ENCODE assay signal across 17 mouse cellular contexts in genomic region chr11:119552902-119553802, GRCm38 (mm10). TPM values are rescaled to one million over a fixed set of nuclear protein-coding genes. Genes with fewer than 3 reads are reported as not detected.
DNase-seq lines count a peak whose midpoint lies in the region; ATAC-seq and TF ChIP-seq lines count a peak whose summit lies in the region.
"Had no signal": no experiment of that assay in that cellular context is flagged by ENCODE, and none has a peak within 500 bp of the region (broad histone marks: within the 10 kb centered on the region; RNA-seq: fewer than 3 reads in every experiment).

No protein-coding gene starts in this region.

- H3K36me3 ChIP-seq in heart, embryonic 12.5 days, result no peaks in the 10 kb centered on the region
- no peaks in the 10 kb centered on the region for H3K36me3 ChIP-seq in midbrain, embryonic 11.5 days (ENCODE audit: control insufficient read depth, insufficient read depth, low read length)
- H3K36me3 ChIP-seq in midbrain, embryonic 10.5 days, result no peaks in the 10 kb centered on the region
- H3K36me3 ChIP-seq in thymus, adult 2 months (ENCODE audit: control insufficient read depth, insufficient read depth, low read length), result no peaks in the 10 kb centered on the region
- H3K36me3 ChIP-seq: hindbrain, embryonic 10.5 days had no signal

- no peaks in the 10 kb centered on the region for H3K9me3 ChIP-seq in heart, embryonic 12.5 days (replicated peaks)
- H3K9me3 ChIP-seq in midbrain, embryonic 11.5 days (ENCODE audit: control insufficient read depth, low read length), result no peaks in the 10 kb centered on the region
- H3K9me3 ChIP-seq in midbrain, embryonic 10.5 days (replicated peaks), result no peaks in the 10 kb centered on the region
- H3K9me3 ChIP-seq: hindbrain, embryonic 10.5 days had no signal

- intact Hi-C loops in heart, postnatal 10 days (cut with DNase I), result no loop called here

- no peak overlapping the region for H3K4me2 ChIP-seq in heart, embryonic 12.5 days
- H3K4me2 ChIP-seq in midbrain, embryonic 11.5 days, result no peak overlapping the region
- H3K4me2 ChIP-seq: heart, embryonic 11.5 days had no signal

- 63% methylated on average over 9 of the region's 9 CpGs for WGBS in heart, embryonic 12.5 days
- WGBS in midbrain, embryonic 11.5 days, result 78% methylated on average over 9 of the region's 9 CpGs
- 79% methylated on average over 9 of the region's 9 CpGs for WGBS in midbrain, embryonic 10.5 days
- 74% methylated on average over 9 of the region's 9 CpGs for WGBS in thymus, adult 2 months

- no peak overlapping the region for H3K4me3 ChIP-seq in heart, embryonic 12.5 days
- no peak overlapping the region for H3K4me3 ChIP-seq in midbrain, embryonic 11.5 days (ENCODE audit: low read depth, low read length)
- H3K4me3 ChIP-seq in midbrain, embryonic 10.5 days, result no peak overlapping the region
- H3K4me3 ChIP-seq in thymus, adult 2 months (ENCODE audit: control insufficient read depth, insufficient read depth, low read length), result no peak overlapping the region
- H3K4me3 ChIP-seq: hindbrain, embryonic 10.5 days; layer of hippocampus, adult 2 months had no signal

- TF ChIP-seq POLR2A in thymus, adult 2 months (IDR thresholded peaks at IDR 0.05; ENCODE audit: control insufficient read depth, extremely low read depth, insufficient read depth, low read length, poor library complexity), result no peak

- peaks cover 76% of the 10 kb centered on the region for H3K27me3 ChIP-seq in heart, embryonic 12.5 days (replicated peaks)
- H3K27me3 ChIP-seq in midbrain, embryonic 11.5 days (ENCODE audit: control insufficient read depth, insufficient read depth, low read length), result peaks cover 40% of the 10 kb centered on the region
- H3K27me3 ChIP-seq in midbrain, embryonic 10.5 days (ENCODE audit: low read depth, poor library complexity, severe bottlenecking), result peaks cover 100% of the 10 kb centered on the region
- H3K27me3 ChIP-seq in thymus, adult 2 months (ENCODE audit: control insufficient read depth, insufficient read depth, low read length), result peaks cover 19% of the 10 kb centered on the region

- H3K4me1 ChIP-seq in heart, embryonic 12.5 days (replicated peaks), result peaks cover 27% of the 10 kb centered on the region
- peaks cover 24% of the 10 kb centered on the region for H3K4me1 ChIP-seq in midbrain, embryonic 11.5 days (ENCODE audit: control insufficient read depth, insufficient read depth, low read length)
- H3K4me1 ChIP-seq in midbrain, embryonic 10.5 days, result peaks cover 33% of the 10 kb centered on the region
- H3K4me1 ChIP-seq in thymus, adult 2 months (replicated peaks; ENCODE audit: control insufficient read depth, insufficient read depth, low read length), result peaks cover 6% of the 10 kb centered on the region; the same call in 1 of the 2 replicates

- peak overlapping the region; percentile 25; the same call in 1 of the 2 replicates for H3K9ac ChIP-seq in heart, embryonic 12.5 days
- H3K9ac ChIP-seq in midbrain, embryonic 11.5 days (ENCODE audit: low read length), result no peak overlapping the region

- peak overlapping the region; percentile 11; the same call in 1 of the 2 replicates for H3K27ac ChIP-seq in heart, embryonic 12.5 days (ENCODE audit: poor library complexity, severe bottlenecking)
- H3K27ac ChIP-seq in midbrain, embryonic 11.5 days (ENCODE audit: low read depth, low read length), result no peak overlapping the region
- no peak overlapping the region for H3K27ac ChIP-seq in midbrain, embryonic 10.5 days (replicated peaks)
- no peak overlapping the region for H3K27ac ChIP-seq in thymus, adult 2 months (ENCODE audit: control insufficient read depth, insufficient read depth, low read length)
- H3K27ac ChIP-seq: hindbrain, embryonic 10.5 days; kidney, postnatal 0 days; layer of hippocampus, adult 2 months had no signal

- DNase-seq in heart, postnatal 10 days, result no peak
- DNase-seq in midbrain, embryonic 11.5 days (ENCODE audit: low spot score, missing footprints), result peak; percentile 60
- no peak for DNase-seq in midbrain, embryonic 10.5 days (ENCODE audit: low spot score)
- DNase-seq in NIH3T3 (ENCODE audit: low read depth), result peak; percentile 43
- peak; percentile 38 for DNase-seq in lung, postnatal 36 days
- no peak for DNase-seq in thymus, adult 2 months
- DNase-seq in layer of hippocampus, adult 8-10 months (ENCODE audit: low spot score in 2 of 2), result no peak
- DNase-seq: adrenal gland, postnatal 14 days; gastrocnemius, postnatal 25 days; right cerebral cortex, postnatal 25 days had no signal

- ATAC-seq in heart, embryonic 12.5 days (ENCODE audit: insufficient number of reproducible peaks, low FRiP score), result no peak
- ATAC-seq in midbrain, embryonic 11.5 days (ENCODE audit: low FRiP score), result no peak
- ATAC-seq: CD4-positive, CD25-positive, alpha-beta regulatory T cell, adult 4 months had no signal

- no peak for TF ChIP-seq CTCF in thymus, adult 2 months (IDR thresholded peaks at IDR 0.05; ENCODE audit: borderline replicate concordance, control insufficient read depth, extremely low read depth, insufficient read depth, low read length, poor library complexity)

RNA-seq across cellular contexts. Expression of gene Nptx1, which starts 5.6 kb away (rescaled TPM):
- polyA plus RNA-seq in heart, embryonic 12.5 days (2016; fragmentation: Nextera tagmentation; extraction: Ambion mirVana), result 1.8 and 2.1 TPM in 2 replicates
- under 1 TPM; 0.55 to 0.64 TPM for total RNA-seq in heart, postnatal 10 days (2021)
- polyA plus RNA-seq in midbrain, embryonic 11.5 days (2014; fragmentation: Nextera tagmentation; extraction: Ambion mirVana), result 2.5 and 3.0 TPM in 2 replicates
- 1.1 and 1.6 TPM in 2 replicates for polyA plus RNA-seq in midbrain, embryonic 10.5 days (2016; fragmentation: Nextera tagmentation; extraction: Ambion mirVana)
- polyA plus RNA-seq in thymus, adult 2 months (2012; rRNA removed), result 0.85 and 0.89 TPM in 2 replicates
- 100 to 1,000 TPM; 330 to 455 (median 386) TPM for total RNA-seq in layer of hippocampus, adult 8-10 months (2022)
- total RNA-seq: MEL had no signal
- polyA plus RNA-seq: CD4-positive, CD25-positive, alpha-beta regulatory T cell, adult 4 months had no signal

RNA-seq across cellular contexts. Expression of gene Rptor, which starts 49.6 kb away (rescaled TPM):
- 13.3 and 14.1 TPM in 2 replicates for polyA plus RNA-seq in heart, embryonic 12.5 days (2016; fragmentation: Nextera tagmentation; extraction: Ambion mirVana)
- 10 to 100 TPM; 39.2 to 40.7 TPM for total RNA-seq in heart, postnatal 10 days (2021)
- 8.7 and 11.1 TPM in 2 replicates for polyA plus RNA-seq in midbrain, embryonic 11.5 days (2014; fragmentation: Nextera tagmentation; extraction: Ambion mirVana)
- 11.0 and 12.1 TPM in 2 replicates for polyA plus RNA-seq in midbrain, embryonic 10.5 days (2016; fragmentation: Nextera tagmentation; extraction: Ambion mirVana)
- polyA plus RNA-seq in thymus, adult 2 months (2012; rRNA removed), result 58.7 and 61.4 TPM in 2 replicates
- total RNA-seq in layer of hippocampus, adult 8-10 months (2022), result 10 to 100 TPM; 59.2 to 68.7 (median 63.5) TPM

Comparison
In these comparisons a context has a peak if more than half of its experiments do, and no peak if none do; other contexts are left out.
1. DNase-seq: peak in midbrain, embryonic 11.5 days (single experiment), NIH3T3 (single experiment) and lung, postnatal 36 days (single experiment); none in heart, postnatal 10 days (0 of 2), midbrain, embryonic 10.5 days (single experiment), thymus, adult 2 months (single experiment) and layer of hippocampus, adult 8-10 months (0 of 2).